Mouse (Mus musculus) olfactory bulb, adult 2 months (tissue): ENCODE measurements around the gene Cnga3. TPM values are rescaled to one million over a fixed set of nuclear protein-coding genes. Genes with fewer than 3 reads are reported as not detected.

Experiments
- H3K27ac ChIP-seq: fragments of 200-500 bp; 2 replicates; pipeline ENCODE4 v1.5.1; 2012; ENCODE audit warnings: low read depth, low read length; ENCODE audit not compliant: insufficient read depth
- H3K4me1 ChIP-seq: fragments of 200-500 bp; 2 replicates; pipeline ENCODE4 v1.6.1; 2012; ENCODE audit warnings: low read length; ENCODE audit not compliant: control insufficient read depth, insufficient read depth
- H3K4me3 ChIP-seq: fragments of 200-500 bp; 2 replicates; pipeline ENCODE4 v1.5.1; 2012; ENCODE audit warnings: mild to moderate bottlenecking, low read depth, low read length, moderate library complexity; ENCODE audit not compliant: insufficient read depth
- CTCF ChIP-seq: fragments of 200-500 bp; IDR thresholded peaks from 2 replicates; pipeline ENCODE4 v1.5.1; 2012; ENCODE audit warnings: low read depth, mild to moderate bottlenecking, low read length, moderate library complexity; ENCODE audit not compliant: insufficient read depth
- POLR2A ChIP-seq: fragments of 200-500 bp; IDR thresholded peaks from 2 replicates; pipeline ENCODE4 v1.6.1; 2012; ENCODE audit warnings: mild to moderate bottlenecking, low read depth, low read length, moderate library complexity; ENCODE audit not compliant: insufficient read depth
- WGBS: fragments of 180-500 bp; shearing (Covaris S2); methylation state at CpG from one replicate; pipeline ENCODE4 v1.1.7; 2018; 5-methylcytosine and 5-hydroxymethylcytosine counted together
- polyA plus RNA-seq: library from polyadenylated mRNA; stranded (reverse); fragments of >200 nt; gene quantifications from 2 replicates; pipeline ENCODE4 v1.2.4, GENCODE M21; 2012; ENCODE audit warnings: low replicate concordance; ENCODE audit not compliant: missing spikeins, insufficient read depth, insufficient read length

Gene Cnga3
- polyA plus RNA-seq, 1 experiment = not detected

- no peak overlapping the region for H3K4me3 ChIP-seq
- 37% methylated on average over 5 of the region's 5 CpGs for WGBS
- H3K4me1 ChIP-seq = peaks cover 9% of the 10 kb centered on the region; the same call in 1 of the 2 replicates
- TF ChIP-seq POLR2A = no peak
- TF ChIP-seq CTCF = peak; percentile 60
- no peak overlapping the region for H3K27ac ChIP-seq
Measured at GRCm38 (mm10) chr1:37250643-37251310, 36.5 kb downstream of the Cnga3 start.

- H3K4me3 ChIP-seq = no peak overlapping the region
- TF ChIP-seq CTCF (no peak), POLR2A (no peak)
- 89% methylated on average over 2 of the region's 2 CpGs for WGBS
- H3K27ac ChIP-seq = no peak overlapping the region
- no peaks in the 10 kb centered on the region for H3K4me1 ChIP-seq
Measured at GRCm38 (mm10) chr1:37258443-37258842, 44.2 kb downstream of the Cnga3 start.

GRCm38 (mm10) chr1:37272464-37272863, 58.2 kb downstream of the Cnga3 start:
- no peak overlapping the region for H3K27ac ChIP-seq
- 4% methylated on average over 7 of the region's 7 CpGs for whole genome bisulfite sequencing
- no peak overlapping the region for H3K4me3 ChIP-seq
- no peaks in the 10 kb centered on the region for H3K4me1 ChIP-seq
- no peak for TF ChIP-seq CTCF
- no peak for TF ChIP-seq POLR2A

- Histone ChIP-seq H3K4me1 (peaks cover 3% of the 10 kb centered on the region; the same call in 1 of the 2 replicates), H3K4me3 (no peak overlapping the region), H3K27ac (no peak overlapping the region)
- WGBS = 72% methylated on average over 7 of the region's 7 CpGs
- TF ChIP-seq CTCF (no peak), POLR2A (no peak)
Measured at GRCm38 (mm10) chr1:37286556-37286955, 72.3 kb downstream of the Cnga3 start.

GRCm38 (mm10) chr1:37287748-37288147, 73.5 kb downstream of the Cnga3 start:
- peaks cover 3% of the 10 kb centered on the region; the same call in 1 of the 2 replicates for H3K4me1 ChIP-seq
- 62% methylated on average over 1 of the region's 1 CpGs for WGBS
- H3K4me3 ChIP-seq = no peak overlapping the region
- no peak overlapping the region for H3K27ac ChIP-seq
- no peak for TF ChIP-seq CTCF
- TF ChIP-seq POLR2A = no peak

- TF ChIP-seq CTCF (no peak), POLR2A (no peak)
- Histone ChIP-seq H3K27ac (peak overlapping the region; percentile 8; the same call in 1 of the 2 replicates), H3K4me3 (no peak overlapping the region), H3K4me1 (peaks cover 3% of the 10 kb centered on the region; the same call in 1 of the 2 replicates)
- 42% methylated on average over 11 of the region's 11 CpGs for WGBS
Measured at GRCm38 (mm10) chr1:37288181-37288935, 74.1 kb downstream of the Cnga3 start.

GRCm38 (mm10) chr1:37288941-37289340, 74.7 kb downstream of the Cnga3 start:
- 89% methylated on average over 7 of the region's 7 CpGs for WGBS
- H3K4me1 ChIP-seq = peaks cover 3% of the 10 kb centered on the region; the same call in 1 of the 2 replicates
- H3K4me3 ChIP-seq = no peak overlapping the region
- TF ChIP-seq POLR2A = no peak
- TF ChIP-seq CTCF = no peak
- H3K27ac ChIP-seq = no peak overlapping the region

GRCm38 (mm10) chr1:37296414-37296813, 82.2 kb downstream of the Cnga3 start:
- WGBS = 31% methylated on average over 1 of the region's 1 CpGs

GRCm38 (mm10) chr1:37298904-37299303, 84.7 kb downstream of the Cnga3 start:
- 85% methylated on average over 2 of the region's 2 CpGs for WGBS
- TF ChIP-seq CTCF (no peak), POLR2A (no peak)

More at GRCm38 (mm10) chr1:37296414-37296813, 82.2 kb downstream of the Cnga3 start:
- TF ChIP-seq CTCF (no peak), POLR2A (no peak)
- peaks cover 2% of the 10 kb centered on the region; the same call in 1 of the 2 replicates for H3K4me1 ChIP-seq
- H3K4me3 ChIP-seq = no peak overlapping the region
- H3K27ac ChIP-seq = no peak overlapping the region

More at GRCm38 (mm10) chr1:37298904-37299303, 84.7 kb downstream of the Cnga3 start:
- Histone ChIP-seq H3K4me1 (peaks cover 8% of the 10 kb centered on the region), H3K27ac (no peak overlapping the region), H3K4me3 (no peak overlapping the region)
